Mouse (Mus musculus) lung, adult 2 months (tissue): Measurements from ENCODE around the gene Lrrtm1. TPM values are rescaled to one million over a fixed set of nuclear protein-coding genes. Genes with fewer than 3 reads are reported as not detected.

Experiments
- DNase-seq: peaks from one replicate; pipeline ENCODE4 v3.0.0; 2022
- H3K4me1 ChIP-seq: fragments of 200-500 bp; 2 replicates; pipeline ENCODE4 v1.6.1; 2011; ENCODE audit warnings: low read length; ENCODE audit not compliant: control insufficient read depth, insufficient read depth
- H3K4me3 ChIP-seq: fragments of 200-500 bp; replicated peaks from 2 replicates; pipeline ENCODE3; 2011; ENCODE audit warnings: low read depth, mild to moderate bottlenecking, control low read depth, low read length; ENCODE audit errors: extremely low read depth
- CTCF ChIP-seq: fragments of 200-500 bp; IDR thresholded peaks from 2 replicates; pipeline ENCODE4 v1.5.1; 2011; ENCODE audit warnings: mild to moderate bottlenecking, low read length, control low read depth; ENCODE audit not compliant: insufficient read depth
- POLR2A ChIP-seq: fragments of 200-500 bp; IDR thresholded peaks from 2 replicates; pipeline ENCODE4 v1.6.1; 2011; ENCODE audit warnings: low read depth, mild to moderate bottlenecking, control low read depth, low read length, borderline replicate concordance; ENCODE audit errors: extremely low read depth
- WGBS: fragments of 180-500 bp; shearing (Covaris S2); methylation state at CpG from one replicate; pipeline ENCODE4 v1.1.7; 2018; 5-methylcytosine and 5-hydroxymethylcytosine counted together
- polyA plus RNA-seq: library from polyadenylated mRNA; depleted of rRNA; stranded (reverse); fragments of >200 nt; gene quantifications from 2 replicates; pipeline ENCODE4 v1.2.3, GENCODE M21; 2012

Gene Lrrtm1
- polyA plus RNA-seq, 1 experiment = 0.15 TPM

- Histone ChIP-seq H3K4me3 (no peak overlapping the region), H3K4me1 (no peaks in the 10 kb centered on the region)
- no peak for TF ChIP-seq POLR2A
- TF ChIP-seq CTCF = no peak
- no peak for DNase-seq
Measured at GRCm38 (mm10) chr6:77288402-77288801, 45.9 kb downstream of the Lrrtm1 start.

GRCm38 (mm10) chr6:77291415-77291814 is 48.9 kb downstream of the Lrrtm1 start:
- TF ChIP-seq CTCF (no peak), POLR2A (no peak)

GRCm38 (mm10) chr6:77301305-77301704 is 58.8 kb downstream of the Lrrtm1 start:
- WGBS = 78% methylated on average over 1 of the region's 1 CpGs
- Histone ChIP-seq H3K4me3 (no peak overlapping the region), H3K4me1 (no peaks in the 10 kb centered on the region)
- DNase-seq = no peak
- no peak for TF ChIP-seq POLR2A

More at GRCm38 (mm10) chr6:77291415-77291814, 48.9 kb downstream of the Lrrtm1 start:
- Histone ChIP-seq H3K4me1 (no peaks in the 10 kb centered on the region), H3K4me3 (no peak overlapping the region)
- no peak for DNase-seq
- WGBS = 63% methylated on average over 6 of the region's 6 CpGs

GRCm38 (mm10) chr6:77306796-77307195 is 64.3 kb downstream of the Lrrtm1 start:
- no peak for TF ChIP-seq CTCF
- TF ChIP-seq POLR2A = no peak
- Histone ChIP-seq H3K4me3 (no peak overlapping the region), H3K4me1 (no peaks in the 10 kb centered on the region)
- WGBS = 95% methylated on average over 3 of the region's 3 CpGs
- DNase-seq = no peak
